Mouse (Mus musculus) lung, adult 18-20 months (tissue): ENCODE measurements at regions not wholly inside any gene's neighbourhood (a gene's known extent, or its start where the extent isn't known, plus 50 kb on each side); places are given as distances from the start of the nearest gene placed in this dataset.

ENCODE experiments used
- DNase-seq, 2 experiments: peaks; one replicate each; pipeline ENCODE4 v3.0.0; 2022; ENCODE audit warnings: mixed read lengths in 2 of 2

DNA sequence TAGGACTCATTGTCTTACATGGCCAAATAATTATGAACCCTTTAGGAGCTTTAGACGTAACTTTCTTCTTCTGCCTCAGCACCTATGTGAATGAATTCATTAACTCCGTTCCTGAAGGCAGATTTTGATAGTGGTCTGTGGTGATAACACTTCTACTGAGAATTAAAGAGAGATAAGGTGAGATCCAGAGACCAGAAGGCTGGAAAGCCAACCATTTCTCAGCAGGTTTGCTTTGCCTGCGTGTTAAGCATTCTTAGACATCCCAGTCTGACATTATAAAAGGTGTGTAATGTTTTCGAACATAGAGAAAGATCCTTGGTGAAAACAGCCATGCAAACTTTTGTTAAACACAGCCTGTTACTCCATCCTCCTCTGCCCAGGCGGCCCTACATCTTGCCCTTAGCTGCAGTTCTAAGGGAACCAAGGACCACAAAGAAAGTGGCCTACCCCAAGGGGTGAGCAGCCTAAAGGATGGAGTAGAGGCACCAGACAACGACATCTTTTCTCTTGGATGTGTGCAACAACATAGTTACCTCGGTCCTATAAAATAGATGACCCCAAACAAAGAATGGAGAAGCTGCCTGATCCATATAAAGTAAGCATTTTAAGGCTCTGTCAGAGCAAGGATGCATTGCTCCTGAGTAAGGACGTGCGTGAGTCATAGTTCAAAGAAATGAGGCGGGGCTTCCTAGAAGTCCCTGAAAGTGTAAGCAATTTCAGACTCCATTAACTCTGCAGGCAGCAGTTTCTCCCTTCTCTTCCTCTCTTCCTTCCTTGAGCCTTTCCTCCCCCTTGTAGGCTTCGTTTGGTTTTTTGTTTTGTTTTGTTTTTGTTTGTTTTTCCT lies 55.1 kb upstream of the Xpr1 start:
- peak; percentile 11 to 24 for DNase-seq

- DNase-seq = no peak
Measured at GRCm38 (mm10) chr1:155472956-155473646, 55.9 kb upstream of the Xpr1 start.

GRCm38 (mm10) chr1:155474973-155475372 lies 57.8 kb upstream of the Xpr1 start:
- peak; percentile 39 to 44 for DNase-seq

DNA sequence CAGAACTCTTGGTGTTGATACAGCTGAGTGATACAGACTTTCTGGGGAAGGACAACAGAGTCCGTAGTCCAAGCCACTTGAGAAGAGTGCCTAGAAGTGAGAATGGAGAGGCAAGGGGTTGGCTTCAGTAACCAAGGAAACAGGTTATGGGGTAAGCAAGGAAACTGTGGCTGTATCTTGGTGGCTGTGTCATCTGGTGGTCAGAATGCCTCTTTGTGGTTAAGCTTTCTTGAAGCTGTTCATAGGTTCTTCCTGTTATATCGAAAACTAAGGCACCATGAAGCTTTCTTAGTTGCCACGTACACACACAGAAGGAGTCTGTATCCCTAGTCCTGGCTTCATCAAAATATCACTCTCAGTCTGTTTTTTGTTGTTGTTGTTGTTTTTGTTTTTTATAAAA lies 59.0 kb upstream of the Xpr1 start:
- DNase-seq = no peak

- no peak for DNase-seq
Measured at GRCm38 (mm10) chr1:155482148-155482547, 64.9 kb upstream of the Xpr1 start.

GRCm38 (mm10) chr1:155482760-155483159 lies 65.5 kb upstream of the Xpr1 start:
- DNase-seq = no peak

DNA sequence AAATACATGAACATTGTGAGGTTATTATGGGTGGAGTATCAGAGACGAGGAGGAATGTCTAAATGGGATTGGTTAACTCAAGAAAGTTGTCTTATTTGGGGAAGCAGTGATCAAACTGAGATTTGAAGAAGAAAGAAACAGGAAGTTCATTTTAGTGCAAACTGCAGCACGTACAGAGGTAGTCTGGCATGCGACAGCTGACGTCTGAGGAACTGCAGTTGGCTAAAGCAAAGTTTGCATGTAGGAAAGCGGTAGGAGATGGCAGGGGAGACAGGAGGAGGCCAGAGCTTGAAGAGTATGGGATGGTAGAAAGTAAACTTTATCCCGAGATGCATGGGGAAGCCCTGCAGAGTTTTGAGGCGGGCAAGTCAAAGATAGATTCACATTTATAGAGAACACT lies 66.5 kb upstream of the Xpr1 start:
- no peak for DNase-seq

DNA sequence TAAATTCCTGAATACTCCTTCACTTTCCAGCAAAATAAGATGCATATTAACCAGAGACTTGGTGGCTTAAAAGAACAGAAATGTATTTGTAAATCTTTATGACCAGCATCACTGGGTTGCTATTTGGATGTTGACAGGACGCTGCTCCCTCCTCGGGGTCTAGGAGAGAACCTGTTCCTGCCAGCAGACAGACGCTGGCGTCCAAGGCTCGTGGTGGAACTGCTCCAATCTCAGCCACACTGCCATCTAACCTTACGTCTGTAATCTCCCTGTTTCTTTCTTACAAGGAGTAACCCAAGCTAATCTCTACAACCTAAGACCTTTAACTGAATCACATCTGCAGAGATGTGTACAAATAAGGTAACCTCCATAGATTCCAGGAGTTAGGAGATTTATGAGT lies 70.1 kb upstream of the Acbd6 start:
- DNase-seq = no peak

DNA sequence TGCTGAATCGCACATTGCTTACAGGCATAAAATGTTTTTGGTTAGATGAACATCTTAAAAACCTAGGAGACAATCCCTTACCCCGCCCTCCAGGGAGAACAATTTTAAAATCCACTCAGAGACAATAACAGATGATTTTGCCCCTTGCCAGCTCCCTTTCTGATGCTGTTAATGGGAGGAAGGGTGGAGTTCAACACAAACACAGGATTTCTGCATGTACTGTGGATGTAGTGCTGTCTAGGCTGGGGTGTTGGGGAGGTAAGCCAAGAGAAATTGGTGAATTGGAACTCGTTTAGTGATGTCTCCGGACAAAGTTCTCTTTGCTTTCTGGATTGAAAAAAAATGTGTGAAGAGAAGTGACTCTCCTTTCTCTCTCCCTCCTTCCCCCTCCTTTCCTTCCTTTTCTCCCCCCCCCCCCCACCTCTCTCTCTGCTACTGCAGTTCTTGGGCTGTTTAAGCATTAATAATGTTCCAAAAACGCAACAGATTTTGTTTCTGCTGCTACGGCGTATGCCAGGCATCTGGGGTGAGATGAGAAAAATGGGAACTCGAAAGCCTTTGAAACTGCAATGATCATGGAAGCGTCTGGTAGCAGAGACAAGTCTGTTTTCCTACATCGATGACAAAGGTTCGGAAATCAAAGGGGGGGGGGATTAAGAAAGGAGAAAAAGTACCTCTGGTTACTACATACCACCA lies 68.8 kb upstream of the Acbd6 start:
- DNase-seq = peak in 1 of 2 experiments; percentile 28

GRCm38 (mm10) chr1:155490131-155490530 lies 67.8 kb upstream of the Acbd6 start:
- DNase-seq = peak in 1 of 2 experiments; percentile 8

DNA sequence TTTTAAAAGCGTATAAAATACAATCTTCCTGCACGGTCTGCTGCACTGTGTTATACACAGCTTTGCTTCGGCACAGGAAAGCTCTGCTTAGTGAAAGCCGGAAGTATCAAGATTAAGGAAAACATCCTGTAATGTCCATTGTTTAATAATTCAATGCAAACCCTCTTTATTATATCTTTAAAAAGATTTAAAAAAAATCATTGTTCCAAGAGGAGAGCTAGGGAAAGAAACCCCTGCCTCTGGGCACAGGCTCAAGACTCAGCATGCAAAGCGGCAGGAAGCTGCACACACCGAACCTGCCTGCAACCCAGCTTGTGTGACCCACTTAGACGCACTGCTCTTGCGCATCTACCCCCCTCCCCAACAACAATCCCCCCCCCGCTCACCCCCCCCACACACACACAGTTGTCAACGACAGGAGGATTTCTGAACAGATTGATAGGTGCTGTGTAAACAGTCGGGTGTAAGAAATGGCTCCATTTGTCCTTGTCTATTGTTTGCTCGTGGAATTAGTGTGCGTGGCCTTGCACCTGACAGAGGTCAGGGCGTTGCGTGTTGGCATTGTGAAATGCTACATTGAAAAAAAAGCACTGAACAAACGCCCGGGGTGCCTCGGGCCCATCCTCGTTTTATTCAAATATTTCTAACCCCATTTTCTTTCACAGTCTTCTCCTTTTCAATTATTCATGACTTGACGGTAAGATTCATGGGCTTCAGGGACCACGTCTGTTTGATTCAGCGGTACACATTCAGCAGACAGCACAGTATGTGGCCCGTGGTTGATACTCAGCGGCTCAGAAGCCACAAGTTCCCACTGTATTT lies 66.5 kb upstream of the Acbd6 start:
- DNase-seq = peak in 1 of 2 experiments; percentile 15

DNA sequence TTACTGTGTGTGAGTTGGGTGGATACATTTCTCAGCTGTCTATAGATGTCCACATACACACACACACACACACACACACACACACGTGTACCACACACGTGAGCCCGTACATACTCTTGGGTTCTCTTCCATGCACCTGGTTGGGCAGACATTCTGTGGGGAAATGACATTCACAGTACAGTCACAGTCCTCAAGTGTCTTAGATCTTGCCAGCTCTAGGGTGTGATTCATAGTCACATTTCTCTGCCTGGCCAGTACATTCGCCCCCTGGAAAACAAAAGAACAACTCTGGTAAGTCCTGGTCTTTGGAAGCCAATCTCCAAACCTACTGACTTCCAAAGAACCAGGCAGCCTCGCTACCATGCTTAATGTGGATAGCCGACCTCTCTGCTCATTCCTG lies 64.6 kb upstream of the Acbd6 start:
- DNase-seq = no peak

- DNase-seq = no peak
Measured at GRCm38 (mm10) chr1:155493799-155494198, 64.1 kb upstream of the Acbd6 start.

- DNase-seq = no peak
Measured at GRCm38 (mm10) chr1:155494347-155494746, 63.6 kb upstream of the Acbd6 start.

DNA sequence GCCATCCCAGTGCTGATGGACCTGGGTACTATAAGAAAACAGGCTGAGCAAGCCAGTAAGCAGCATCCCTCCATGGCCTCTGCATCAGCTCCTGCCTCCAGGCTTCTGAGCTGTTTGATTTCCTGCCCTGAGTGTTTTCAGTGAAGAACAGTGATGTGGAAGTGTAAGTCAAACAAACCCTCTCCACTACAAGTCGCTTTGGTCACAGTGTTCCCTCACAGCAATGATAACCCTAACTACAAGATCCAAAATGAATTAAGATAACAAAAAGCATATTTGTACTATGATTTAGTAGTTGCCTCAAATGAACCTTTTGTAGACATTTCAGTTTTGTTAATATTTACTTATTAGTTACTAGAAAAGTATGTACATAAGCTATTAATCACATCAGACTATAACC lies 58.2 kb upstream of the Acbd6 start:
- no peak for DNase-seq

DNA sequence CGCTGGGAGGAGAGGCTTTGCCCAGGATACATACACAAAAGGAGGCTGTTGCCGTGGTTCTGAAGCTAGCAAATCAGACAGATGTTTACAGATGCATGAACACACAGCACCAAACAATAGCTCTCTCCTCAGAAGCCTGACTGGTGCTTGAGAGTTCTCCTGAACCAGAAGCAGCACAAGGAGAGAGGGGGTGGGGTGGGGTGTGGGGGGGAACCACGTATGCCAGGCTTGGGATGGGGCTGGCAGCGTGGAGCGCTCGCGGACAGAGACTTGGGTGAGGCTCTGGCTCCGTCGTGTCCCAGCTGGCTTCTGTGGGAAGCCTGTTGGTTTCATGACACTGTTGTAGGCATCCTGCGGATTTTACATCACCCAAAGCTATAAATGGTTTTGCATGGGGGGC lies 55.1 kb upstream of the Acbd6 start:
- DNase-seq = no peak

DNA sequence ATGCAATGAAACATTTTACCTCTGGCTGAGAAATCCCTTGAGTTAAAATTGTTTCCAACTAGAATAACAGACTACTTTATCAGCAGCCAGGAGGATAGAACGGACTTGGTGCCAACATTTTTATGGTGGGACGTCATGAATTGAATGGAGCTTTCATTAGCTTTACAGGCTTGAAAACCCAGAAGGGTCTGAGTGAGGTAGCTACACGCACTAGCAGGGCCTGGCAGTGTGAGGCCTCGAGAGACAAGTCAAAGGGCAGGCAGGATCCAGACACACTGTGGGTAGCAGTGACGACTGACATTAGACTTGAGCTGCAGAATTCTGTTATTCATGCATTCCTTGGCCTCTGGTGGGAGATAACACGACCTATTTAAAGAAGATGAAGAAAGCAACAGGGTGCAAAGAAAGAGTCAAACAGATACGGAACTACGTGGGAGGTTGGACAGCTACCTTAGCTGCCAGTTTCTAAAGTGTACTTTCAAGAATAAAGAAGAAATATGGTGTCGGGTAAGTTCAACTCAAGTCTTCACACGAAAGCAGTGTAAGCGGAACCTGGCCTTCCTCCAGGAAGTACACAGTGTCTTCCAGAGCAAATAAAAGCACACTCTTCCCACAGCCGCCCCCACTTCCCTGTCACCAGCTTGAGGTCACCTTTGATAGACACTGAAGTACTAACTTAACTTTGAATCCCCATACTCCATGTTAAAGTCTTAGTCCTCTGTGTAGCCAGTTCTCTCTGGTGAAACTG lies 53.2 kb upstream of the Acbd6 start:
- peak in 1 of 2 experiments; percentile 20 for DNase-seq

GRCm38 (mm10) chr1:155505361-155506077 lies 52.4 kb upstream of the Acbd6 start:
- DNase-seq = no peak
